ENCODE assay signal across 21 mouse cellular contexts in genomic region chr2:60082225-60082624, GRCm38 (mm10).
"Had no signal": no experiment of that assay in that cellular context is flagged by ENCODE, and none has a peak within 500 bp of the region (broad histone marks: within the 10 kb centered on the region; RNA-seq: fewer than 3 reads in every experiment).

No protein-coding gene starts in this region.

- ATAC-seq: midbrain, embryonic 16.5 days had no signal

- H3K4me1 ChIP-seq: stomach, embryonic 15.5 days had no signal

- H3K9ac ChIP-seq: lung, embryonic 15.5 days; midbrain, embryonic 12.5 days; neural tube, embryonic 13.5 days; neural tube, embryonic 15.5 days; stomach, embryonic 15.5 days had no signal

- H3K9me3 ChIP-seq: lung, embryonic 15.5 days; midbrain, embryonic 10.5 days; midbrain, embryonic 12.5 days; neural tube, embryonic 13.5 days; neural tube, embryonic 15.5 days; stomach, embryonic 15.5 days had no signal

- H3K4me3 ChIP-seq: lung, embryonic 15.5 days; midbrain, embryonic 10.5 days; midbrain, embryonic 12.5 days; myocyte; neural tube, embryonic 13.5 days; neural tube, embryonic 15.5 days; stomach, embryonic 15.5 days had no signal

- H3K36me3 ChIP-seq: lung, embryonic 15.5 days; midbrain, embryonic 12.5 days; neural tube, embryonic 13.5 days; neural tube, embryonic 15.5 days; stomach, embryonic 15.5 days had no signal

- H3K27me3 ChIP-seq: lung, embryonic 15.5 days; midbrain, embryonic 12.5 days; neural tube, embryonic 13.5 days; neural tube, embryonic 15.5 days; stomach, embryonic 15.5 days had no signal

- DNase-seq: lung, adult 18-20 months; lung, postnatal 10 days; lung, postnatal 4 days; midbrain, embryonic 14.5 days; retina, postnatal 1 day; right cerebral cortex, adult 18-20 months; right cerebral cortex, postnatal 25 days; right cerebral cortex, postnatal 4 days; spleen, adult 18-20 months; thymus, adult 2 months; thymus, postnatal 25 days; thymus, postnatal 4 days had no signal

- H3K4me2 ChIP-seq: lung, embryonic 15.5 days; midbrain, embryonic 12.5 days; neural tube, embryonic 13.5 days; neural tube, embryonic 15.5 days; stomach, embryonic 15.5 days had no signal

- H3K27ac ChIP-seq: lung, embryonic 15.5 days; midbrain, embryonic 10.5 days; midbrain, embryonic 12.5 days; neural tube, embryonic 13.5 days; neural tube, embryonic 15.5 days; stomach, embryonic 15.5 days; stomach, postnatal 0 days had no signal
